Mouse (Mus musculus): Measurements from ENCODE around the gene Zfp874a.
"Not testable (repeated sequence)": the region's sequence is repeated elsewhere in the genome, so short reads cannot be mapped to it uniquely, and the experiment has no call there.

DNA sequence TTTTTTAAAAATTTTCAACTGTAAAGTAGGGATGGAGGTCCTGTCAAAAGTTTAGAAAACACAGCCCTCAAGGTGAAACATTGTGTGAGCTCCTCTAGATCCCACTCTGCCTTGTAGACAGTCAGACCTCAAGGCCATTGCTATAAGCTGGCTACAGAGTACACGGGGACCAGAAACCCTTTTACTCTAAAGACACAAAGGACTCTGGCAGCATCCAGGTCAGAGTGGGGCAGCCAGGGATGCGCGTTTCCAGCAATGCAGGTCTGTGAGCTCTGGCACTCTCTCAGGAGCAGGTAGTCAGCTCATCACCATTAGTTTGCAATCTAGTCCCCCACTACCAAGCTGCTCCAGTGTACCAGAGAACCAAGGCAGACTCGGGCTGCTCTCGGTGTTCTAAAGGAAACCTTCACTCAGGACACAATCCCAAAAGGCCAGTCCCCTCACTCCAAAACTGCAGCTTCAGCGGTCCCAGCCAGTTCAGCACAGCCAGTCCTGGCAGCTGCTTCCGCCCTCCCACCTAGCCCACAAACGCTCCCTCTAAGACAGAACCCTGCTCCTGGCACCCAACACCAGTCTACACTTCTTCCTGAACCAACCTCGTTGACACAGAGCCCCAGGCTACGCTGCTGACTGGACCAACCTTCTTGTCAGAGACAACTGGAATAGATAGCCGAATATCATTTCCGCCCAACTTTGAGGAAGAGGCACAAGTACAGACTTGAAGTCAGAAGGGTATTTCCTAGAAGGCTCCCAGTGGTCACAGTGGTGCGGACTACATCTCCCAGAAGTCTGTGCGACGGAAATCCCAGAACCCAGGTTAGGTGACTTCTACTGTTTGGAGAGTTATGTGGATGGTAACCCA lies 76.1 kb downstream of the Zfp874a start, which contains the start of the genes Gm28041 and Zfp456:
- TF ChIP-seq CTCF (IDR thresholded peaks at IDR 0.05; ENCODE audit: control insufficient read depth, insufficient read depth, insufficient read length); MYOD1 (IDR thresholded peaks at IDR 0.05; ENCODE audit: control insufficient read depth, insufficient read length, low read depth): not testable (repeated sequence)

All from C2C12 (cell line).